Mouse (Mus musculus) CH12.LX (cell line): ENCODE measurements at regions not wholly inside any gene's neighbourhood (a gene's known extent, or its start where the extent isn't known, plus 50 kb on each side); places are given as distances from the start of the nearest gene placed in this dataset.

Experiments used
- DNase-seq: peaks from one replicate; pipeline ENCODE4 v3.0.0-alpha.2; 2013; ENCODE audit errors: extremely low read depth
- H3K27ac ChIP-seq: 2 replicates; pipeline ENCODE4 v1.5.1; 2012; ENCODE audit warnings: low read depth, mild to moderate bottlenecking, control low read depth, moderate library complexity; ENCODE audit not compliant: insufficient read depth
- H3K27me3 ChIP-seq: replicated peaks from 2 replicates; pipeline ENCODE3; 2012; ENCODE audit warnings: inconsistent platforms
- H3K36me3 ChIP-seq, 2 experiments: replicated peaks in 1 of 2; 2 replicates each; pipeline versions ENCODE3 to v1.6.1; 2012; ENCODE audit warnings: inconsistent platforms in 1 of 2, low read length in 1 of 2, mild to moderate bottlenecking in 1 of 2, mixed read lengths in 1 of 2, moderate library complexity in 1 of 2; ENCODE audit not compliant: control insufficient read depth in 1 of 2, insufficient read depth in 1 of 2
- H3K4me1 ChIP-seq, 2 experiments: 2 replicates each; pipeline ENCODE4 v1.6.1; 2012; ENCODE audit warnings: inconsistent platforms in 1 of 2, moderate library complexity in 1 of 2; ENCODE audit not compliant: insufficient read depth in 2 of 2, control insufficient read depth in 1 of 2
- H3K4me2 ChIP-seq: 2 replicates; pipeline ENCODE4 v1.6.1; 2012; ENCODE audit warnings: low read depth, mild to moderate bottlenecking, control low read depth; ENCODE audit not compliant: poor library complexity, insufficient read depth, severe bottlenecking
- H3K4me3 ChIP-seq, 3 experiments: fragments of 150-350 bp in 1 of 3; sonication (generic) in 1 of 3; replicated peaks in 1 of 3; 2 replicates each; pipeline versions ENCODE3 to v1.5.1; 2011 to 2012; ENCODE audit warnings: low read depth in 2 of 3, low read length in 2 of 3, mild to moderate bottlenecking in 2 of 3, moderate library complexity in 2 of 3, control low read depth in 1 of 3, improper control_type of control experiment in 1 of 3, inconsistent platforms in 1 of 3, mixed read lengths in 1 of 3; ENCODE audit not compliant: poor library complexity in 1 of 3
- H3K79me2 ChIP-seq: replicated peaks from 2 replicates; pipeline ENCODE4 v1.6.1; 2012; ENCODE audit warnings: mild to moderate bottlenecking, moderate library complexity; ENCODE audit not compliant: control insufficient read depth, poor library complexity, insufficient read depth, severe bottlenecking; ENCODE audit errors: extremely low read depth
- H3K9ac ChIP-seq: 2 replicates; pipeline ENCODE4 v1.6.1; 2012; ENCODE audit warnings: low read depth, mild to moderate bottlenecking, control low read depth, moderate library complexity; ENCODE audit not compliant: insufficient read depth
- H3K9me3 ChIP-seq: replicated peaks from 2 replicates; pipeline ENCODE3; 2012; ENCODE audit warnings: low read length, inconsistent platforms, mixed read lengths
- KAT2A ChIP-seq: IDR thresholded peaks from 2 replicates; pipeline ENCODE4 v1.6.1; 2012; ENCODE audit warnings: low read length, improper control_type of control experiment, inconsistent platforms; ENCODE audit not compliant: insufficient replicate concordance
- MAZ ChIP-seq: IDR thresholded peaks from 2 replicates; pipeline ENCODE4 v1.6.1; 2012; ENCODE audit warnings: low read depth, mild to moderate bottlenecking, inconsistent platforms, low read length, improper control_type of control experiment, moderate library complexity
- MEF2A ChIP-seq: IDR thresholded peaks from 2 replicates; pipeline ENCODE4 v1.6.1; 2014; ENCODE audit warnings: low read depth, mild to moderate bottlenecking, inconsistent platforms, low read length, improper control_type of control experiment, borderline replicate concordance
- NRF1 ChIP-seq: IDR thresholded peaks from 2 replicates; pipeline ENCODE4 v1.6.1; 2014; ENCODE audit warnings: low read depth, mild to moderate bottlenecking, inconsistent platforms, low read length, improper control_type of control experiment, moderate library complexity
- PAX5 ChIP-seq: IDR thresholded peaks from 2 replicates; pipeline ENCODE4 v1.6.1; 2012; ENCODE audit warnings: low read length, inconsistent platforms, mixed read lengths
- POLR2A ChIP-seq: IDR thresholded peaks from 2 replicates; pipeline ENCODE4 v1.6.1; 2011; ENCODE audit warnings: low read depth, mild to moderate bottlenecking, improper control_type of control experiment, low read length
- POLR2AphosphoS2 ChIP-seq: IDR thresholded peaks from 2 replicates; pipeline ENCODE4 v1.6.1; 2011; ENCODE audit warnings: low read depth, low read length, improper control_type of control experiment
- RCOR1 ChIP-seq: conservative IDR thresholded peaks from 2 replicates; pipeline ENCODE4 v1.6.1; 2012; ENCODE audit warnings: low read depth, mild to moderate bottlenecking, inconsistent platforms, low read length, improper control_type of control experiment
- UBTF ChIP-seq: IDR thresholded peaks from 2 replicates; pipeline ENCODE4 v1.6.1; 2012; ENCODE audit warnings: low read depth, mild to moderate bottlenecking, inconsistent platforms, low read length, improper control_type of control experiment, moderate library complexity
- ZC3H11A ChIP-seq: IDR thresholded peaks from 2 replicates; pipeline ENCODE4 v1.6.1; 2012; ENCODE audit warnings: low read depth, mild to moderate bottlenecking, inconsistent platforms, low read length, improper control_type of control experiment
- ZKSCAN1 ChIP-seq: IDR thresholded peaks from 2 replicates; pipeline ENCODE4 v1.6.1; 2012; ENCODE audit warnings: low read depth, inconsistent platforms, low read length, improper control_type of control experiment, borderline replicate concordance
- ZNF384 ChIP-seq: IDR thresholded peaks from 2 replicates; pipeline ENCODE4 v1.6.1; 2012; ENCODE audit warnings: low read depth, low read length, improper control_type of control experiment, inconsistent platforms
- dilution Hi-C: fragments of 300-500 bp; cut with MboI; formaldehyde crosslinking; loops from 2 replicates; pipeline ENCODE4 v1.14.3; 2020; ENCODE audit warnings: low sequenced_read_pairs; ENCODE audit not compliant: extremely low pct_unique_long_range_greater_than_20kb, extremely low pct_ligation_motif_present
- in situ Hi-C: fragments of 300-500 bp; cut with MboI; formaldehyde crosslinking; loops from 3 replicates; pipeline ENCODE4 v1.14.3; 2019; ENCODE audit warnings: low sequenced_read_pairs, low pct_ligation_motif_present, low pct_unique_long_range_greater_than_20kb, mixed read lengths

- Histone ChIP-seq H3K4me2 (no peak overlapping the region), H3K4me3 (no peak overlapping the region), H3K9ac (no peak overlapping the region), H3K4me1 (peaks cover 30 to 67% of the 10 kb centered on the region in 2 experiments), H3K27ac (peak overlapping the region; percentile 80; the same call in 1 of the 2 replicates), H3K36me3 (peaks cover 46 to 87% of the 10 kb centered on the region in 2 experiments), H3K27me3 (no peaks in the 10 kb centered on the region), H3K79me2 (peaks cover 82% of the 10 kb centered on the region), H3K9me3 (peaks cover 10% of the 10 kb centered on the region)
- TF ChIP-seq PAX5 = no peak
- TF ChIP-seq ZKSCAN1 = no peak
- TF ChIP-seq NRF1 = no peak
- no peak for TF ChIP-seq MAZ
- no peak for TF ChIP-seq ZNF384
- TF ChIP-seq ZC3H11A = no peak
- TF ChIP-seq KAT2A = no peak
- TF ChIP-seq POLR2AphosphoS2 = no peak
- TF ChIP-seq MEF2A = no peak
- no peak for TF ChIP-seq RCOR1
- no peak for TF ChIP-seq POLR2A
- no peak for DNase-seq
- in situ Hi-C loops = no loop called here
- dilution Hi-C loops = no loop called here
Measured at GRCm38 (mm10) chr6:31106856-31107359, 148.0 kb upstream of the Klf14 start.

- Histone ChIP-seq H3K4me2 (peak overlapping the region; percentile 11; the same call in 1 of the 2 replicates), H3K79me2 (peaks cover 82% of the 10 kb centered on the region), H3K27me3 (no peaks in the 10 kb centered on the region), H3K4me3 (peak overlapping the region in 1 of 3 experiments; percentile 13), H3K9ac (no peak overlapping the region), H3K9me3 (peaks cover 10% of the 10 kb centered on the region), H3K27ac (peak overlapping the region; percentile 80), H3K36me3 (peaks cover 41 to 86% of the 10 kb centered on the region in 2 experiments), H3K4me1 (peaks cover 30 to 69% of the 10 kb centered on the region in 2 experiments)
- in situ Hi-C loops (no loop called here), dilution Hi-C loops (no loop called here)
- DNase-seq = no peak
- TF ChIP-seq UBTF (0 out of 2 replicates have a peak, but pooled peaks have one; percentile 2), RCOR1 (no peak)
Measured at GRCm38 (mm10) chr6:31107360-31107759, 148.5 kb upstream of the Klf14 start.
